ENCODE assay signal across 13 mouse cellular contexts in genomic region chr9:82854973-82855614, GRCm38 (mm10). TPM values are rescaled to one million over a fixed set of nuclear protein-coding genes. Genes with fewer than 3 reads are reported as not detected.
DNase-seq lines count a peak whose midpoint lies in the region; ATAC-seq lines count a peak whose summit lies in the region.
"Had no signal": no experiment of that assay in that cellular context is flagged by ENCODE, and none has a peak within 500 bp of the region (broad histone marks: within the 10 kb centered on the region; RNA-seq: fewer than 3 reads in every experiment).

No protein-coding gene starts in this region.

- 0 out of 2 replicates have a peak, but pooled peaks cover 9% of the 10 kb centered on the region for H3K4me1 ChIP-seq in hindbrain, embryonic 13.5 days (replicated peaks)
- 0 out of 2 replicates have a peak, but pooled peaks cover 4% of the 10 kb centered on the region for H3K4me1 ChIP-seq in hindbrain, embryonic 10.5 days (replicated peaks)
- H3K4me1 ChIP-seq in neural tube, embryonic 11.5 days (ENCODE audit: control insufficient read depth, insufficient read depth, low read length) = no peaks in the 10 kb centered on the region
- H3K4me1 ChIP-seq in neural tube, embryonic 14.5 days (ENCODE audit: control insufficient read depth, insufficient read depth, low read length) = no peaks in the 10 kb centered on the region
- H3K4me1 ChIP-seq: embryonic facial prominence, embryonic 12.5 days; midbrain, embryonic 15.5 days had no signal

- WGBS in hindbrain, embryonic 13.5 days = 41% methylated on average over 3 of the region's 3 CpGs
- WGBS in hindbrain, embryonic 10.5 days = 43% methylated on average over 3 of the region's 3 CpGs
- 34% methylated on average over 3 of the region's 3 CpGs for WGBS in neural tube, embryonic 11.5 days
- 22% methylated on average over 3 of the region's 3 CpGs for WGBS in neural tube, embryonic 14.5 days

- no peaks in the 10 kb centered on the region for H3K27me3 ChIP-seq in hindbrain, embryonic 13.5 days
- H3K27me3 ChIP-seq in hindbrain, embryonic 10.5 days (ENCODE audit: insufficient read depth, poor library complexity, severe bottlenecking) = no peaks in the 10 kb centered on the region
- no peaks in the 10 kb centered on the region for H3K27me3 ChIP-seq in neural tube, embryonic 11.5 days (ENCODE audit: control insufficient read depth, insufficient read depth, low read length)
- no peaks in the 10 kb centered on the region for H3K27me3 ChIP-seq in neural tube, embryonic 14.5 days (ENCODE audit: control insufficient read depth, insufficient read depth, low read length)
- H3K27me3 ChIP-seq: embryonic facial prominence, embryonic 12.5 days; midbrain, embryonic 15.5 days had no signal

- ATAC-seq in hindbrain, embryonic 13.5 days (ENCODE audit: low FRiP score) = 0 out of 2 replicates have a peak, but pooled peaks have one; percentile 19
- peak; percentile 21; the same call in 1 of the 2 replicates for ATAC-seq in neural tube, embryonic 11.5 days (ENCODE audit: insufficient read depth, low FRiP score, low TSS enrichment)
- peak; percentile 56; the same call in 1 of the 2 replicates for ATAC-seq in neural tube, embryonic 14.5 days (ENCODE audit: low read depth)
- no peak for ATAC-seq in granulocyte monocyte progenitor cell, adult 5-6 weeks (replicated peaks; ENCODE audit: poor library complexity, severe bottlenecking)
- ATAC-seq: midbrain, embryonic 15.5 days had no signal

- peaks cover 7% of the 10 kb centered on the region for H3K36me3 ChIP-seq in hindbrain, embryonic 13.5 days
- H3K36me3 ChIP-seq in hindbrain, embryonic 10.5 days = no peaks in the 10 kb centered on the region
- H3K36me3 ChIP-seq in neural tube, embryonic 11.5 days (ENCODE audit: control insufficient read depth, insufficient read depth, low read length) = no peaks in the 10 kb centered on the region
- no peaks in the 10 kb centered on the region for H3K36me3 ChIP-seq in neural tube, embryonic 14.5 days (ENCODE audit: control insufficient read depth, insufficient read depth, low read length)
- H3K36me3 ChIP-seq: embryonic facial prominence, embryonic 12.5 days; heart, embryonic 10.5 days; midbrain, embryonic 15.5 days had no signal

- no peak overlapping the region for H3K4me2 ChIP-seq in hindbrain, embryonic 13.5 days
- H3K4me2 ChIP-seq in neural tube, embryonic 11.5 days (ENCODE audit: low read depth) = no peak overlapping the region
- no peak overlapping the region for H3K4me2 ChIP-seq in neural tube, embryonic 14.5 days (ENCODE audit: low read depth, low read length)
- H3K4me2 ChIP-seq: embryonic facial prominence, embryonic 12.5 days; midbrain, embryonic 15.5 days had no signal

- H3K9ac ChIP-seq in hindbrain, embryonic 13.5 days = no peak overlapping the region
- H3K9ac ChIP-seq in neural tube, embryonic 11.5 days (ENCODE audit: low read length) = no peak overlapping the region
- no peak overlapping the region for H3K9ac ChIP-seq in neural tube, embryonic 14.5 days (replicated peaks; ENCODE audit: low read depth, low read length)
- H3K9ac ChIP-seq: embryonic facial prominence, embryonic 12.5 days; midbrain, embryonic 15.5 days had no signal

- DNase-seq in hindbrain, embryonic 10.5 days (ENCODE audit: low spot score) = no peak
- DNase-seq in neural tube, embryonic 11.5 days (ENCODE audit: low spot score) = no peak
- no peak for DNase-seq in neural tube, embryonic 10.5 days (ENCODE audit: extremely low spot score, low spot score)
- DNase-seq in thymus, postnatal 25 days = peak; percentile 47
- no peak for DNase-seq in natural killer cell, adult 2 months (ENCODE audit: low spot score in 2 of 2)
- DNase-seq: lung, postnatal 36 days had no signal

- H3K9me3 ChIP-seq in hindbrain, embryonic 13.5 days = no peaks in the 10 kb centered on the region; the same call in 1 of the 2 replicates
- no peaks in the 10 kb centered on the region for H3K9me3 ChIP-seq in hindbrain, embryonic 10.5 days
- no peaks in the 10 kb centered on the region for H3K9me3 ChIP-seq in neural tube, embryonic 11.5 days (ENCODE audit: control insufficient read depth, low read length)
- no peaks in the 10 kb centered on the region for H3K9me3 ChIP-seq in neural tube, embryonic 14.5 days (ENCODE audit: control insufficient read depth, low read length)
- H3K9me3 ChIP-seq: embryonic facial prominence, embryonic 12.5 days; heart, embryonic 10.5 days; midbrain, embryonic 15.5 days had no signal

- no peak overlapping the region for H3K4me3 ChIP-seq in hindbrain, embryonic 13.5 days
- no peak overlapping the region for H3K4me3 ChIP-seq in hindbrain, embryonic 10.5 days
- H3K4me3 ChIP-seq in neural tube, embryonic 11.5 days (ENCODE audit: low read depth, low read length) = no peak overlapping the region
- H3K4me3 ChIP-seq in neural tube, embryonic 14.5 days (ENCODE audit: low read depth, low read length) = no peak overlapping the region
- H3K4me3 ChIP-seq: embryonic facial prominence, embryonic 12.5 days; heart, embryonic 10.5 days; midbrain, embryonic 15.5 days had no signal

- H3K27ac ChIP-seq in hindbrain, embryonic 13.5 days = no peak overlapping the region
- H3K27ac ChIP-seq in hindbrain, embryonic 10.5 days = no peak overlapping the region
- H3K27ac ChIP-seq in neural tube, embryonic 11.5 days (ENCODE audit: low read depth, low read length) = no peak overlapping the region
- H3K27ac ChIP-seq in neural tube, embryonic 14.5 days (ENCODE audit: low read depth, low read length) = no peak overlapping the region
- H3K27ac ChIP-seq: embryonic facial prominence, embryonic 12.5 days; heart, embryonic 10.5 days; midbrain, embryonic 15.5 days had no signal

RNA-seq across cellular contexts. Expression of gene Irak1bp1, which starts 25.8 kb away (rescaled TPM):
- polyA plus RNA-seq in hindbrain, embryonic 13.5 days (2015; fragmentation: Nextera tagmentation; extraction: Ambion mirVana) = 29.1 and 32.9 TPM in 2 replicates
- 20.1 and 21.1 TPM in 2 replicates for polyA plus RNA-seq in hindbrain, embryonic 10.5 days (2016; fragmentation: Nextera tagmentation; extraction: Ambion mirVana)
- 27.9 and 28.2 TPM in 2 replicates for polyA plus RNA-seq in neural tube, embryonic 11.5 days (2014; fragmentation: Nextera tagmentation; extraction: Ambion mirVana)
- polyA plus RNA-seq in neural tube, embryonic 14.5 days (2014; fragmentation: Nextera tagmentation; extraction: Ambion mirVana) = 37.9 and 43.7 TPM in 2 replicates
- 2.9 and 3.4 TPM in 2 replicates for total RNA-seq in granulocyte monocyte progenitor cell, adult 5-6 weeks (2014; fragmentation: Nextera tagmentation)
- 2.5 and 3.8 TPM in 2 replicates for total RNA-seq in granulocyte monocyte progenitor cell, adult 5-6 weeks (2017)
- total RNA-seq: neutrophil, adult 5-6 weeks had no signal
